Mouse (Mus musculus): Measurements from ENCODE around the gene Tas1r2.
A peak's percentile ranks its signal among the peaks of the same experiment; 100 is the strongest.

The Tas1r2 gene

GRCm38 (mm10) chr4:139653238-139653637, at the start of gene Tas1r2:
Gene Tas1r2 (plus strand): TSS chr4:139653538.
- DNase-seq (ENCODE audit: low spot score in 2 of 2), result no peak

- DNase-seq (ENCODE audit: low spot score in 2 of 2), result no peak
Observed at GRCm38 (mm10) chr4:139605216-139605615, 48.1 kb upstream of the Tas1r2 start.

- no peak for DNase-seq (ENCODE audit: low spot score in 2 of 2)
Observed at GRCm38 (mm10) chr4:139606732-139607131, 46.6 kb upstream of the Tas1r2 start.

GRCm38 (mm10) chr4:139608975-139609374, 44.4 kb upstream of the Tas1r2 start:
- no peak for DNase-seq (ENCODE audit: low spot score in 2 of 2)

GRCm38 (mm10) chr4:139610954-139611353, 42.4 kb upstream of the Tas1r2 start:
- no peak for DNase-seq (ENCODE audit: low spot score in 2 of 2)

- peak; percentile 71 to 80 for DNase-seq (ENCODE audit: low spot score in 2 of 2)
Observed at GRCm38 (mm10) chr4:139611542-139611953, 41.8 kb upstream of the Tas1r2 start.

- DNase-seq (ENCODE audit: low spot score in 2 of 2), result no peak
Observed at GRCm38 (mm10) chr4:139614524-139615260, 38.6 kb upstream of the Tas1r2 start.

- DNase-seq (ENCODE audit: low spot score in 2 of 2), result peak; percentile 64
Observed at GRCm38 (mm10) chr4:139616276-139617000, 36.9 kb upstream of the Tas1r2 start.

GRCm38 (mm10) chr4:139617001-139617364, 36.4 kb upstream of the Tas1r2 start:
- DNase-seq (ENCODE audit: low spot score in 2 of 2), result no peak

- no peak for DNase-seq (ENCODE audit: low spot score in 2 of 2)
Observed at GRCm38 (mm10) chr4:139619765-139620164, 33.6 kb upstream of the Tas1r2 start.

GRCm38 (mm10) chr4:139622373-139623282, 30.7 kb upstream of the Tas1r2 start, which contains the start of gene Aldh4a1:
Gene Aldh4a1 (plus strand): TSS chr4:139622866.
- DNase-seq (ENCODE audit: low spot score in 2 of 2), result peak; percentile 86 to 88

- no peak for DNase-seq (ENCODE audit: low spot score in 2 of 2)
Observed at GRCm38 (mm10) chr4:139623434-139624115, 29.8 kb upstream of the Tas1r2 start.

- no peak for DNase-seq (ENCODE audit: low spot score in 2 of 2)
Observed at GRCm38 (mm10) chr4:139624116-139624489, 29.2 kb upstream of the Tas1r2 start.

- DNase-seq (ENCODE audit: low spot score in 2 of 2), result no peak
Observed at GRCm38 (mm10) chr4:139624706-139625105, 28.6 kb upstream of the Tas1r2 start.

- DNase-seq (ENCODE audit: low spot score in 2 of 2), result no peak
Observed at GRCm38 (mm10) chr4:139627361-139627760, 26.0 kb upstream of the Tas1r2 start.

- DNase-seq (ENCODE audit: low spot score in 2 of 2), result no peak
Observed at GRCm38 (mm10) chr4:139630171-139630570, 23.2 kb upstream of the Tas1r2 start.

- DNase-seq (ENCODE audit: low spot score in 2 of 2), result no peak
Observed at GRCm38 (mm10) chr4:139631141-139631540, 22.2 kb upstream of the Tas1r2 start.

GRCm38 (mm10) chr4:139631569-139632253, 21.6 kb upstream of the Tas1r2 start:
- DNase-seq (ENCODE audit: low spot score in 2 of 2), result no peak

GRCm38 (mm10) chr4:139632254-139632580, 21.1 kb upstream of the Tas1r2 start:
- no peak for DNase-seq (ENCODE audit: low spot score in 2 of 2)

- DNase-seq (ENCODE audit: low spot score in 2 of 2), result peak; percentile 30 to 58
Observed at GRCm38 (mm10) chr4:139636373-139636772, 17.0 kb upstream of the Tas1r2 start.

- no peak for DNase-seq (ENCODE audit: low spot score in 2 of 2)
Observed at GRCm38 (mm10) chr4:139637847-139638246, 15.5 kb upstream of the Tas1r2 start.

All from natural killer cell, adult 2 months (primary cell).